Mouse (Mus musculus) embryonic facial prominence, embryonic 12.5 days (tissue): ENCODE data around the gene Lrrc58. TPM values are rescaled to one million over a fixed set of nuclear protein-coding genes. Genes with fewer than 3 reads are reported as not detected.
A peak's percentile ranks its signal among the peaks of the same experiment; 100 is the strongest.

Source experiments
- ATAC-seq: fragments of 200-750 bp; cut with Nextera tagmentation; 2 replicates; pipeline ENCODE4 v1.8.0; 2017; ENCODE audit not compliant: insufficient number of reproducible peaks, insufficient read depth, low FRiP score, low TSS enrichment
- H3K27ac ChIP-seq: fragments of 300-500 bp; sonication (generic); 2 replicates; pipeline ENCODE4 v1.5.1; 2016; ENCODE audit warnings: mild to moderate bottlenecking
- H3K27me3 ChIP-seq: fragments of 300-500 bp; sonication (generic); 2 replicates; pipeline ENCODE4 v1.6.1; 2016; ENCODE audit warnings: mild to moderate bottlenecking, moderate library complexity
- H3K36me3 ChIP-seq: fragments of 300-500 bp; sonication (generic); 2 replicates; pipeline ENCODE4 v1.6.1; 2016; ENCODE audit warnings: mild to moderate bottlenecking
- H3K4me1 ChIP-seq: fragments of 300-500 bp; sonication (generic); 2 replicates; pipeline ENCODE4 v1.6.1; 2016
- H3K4me2 ChIP-seq: fragments of 300-500 bp; sonication (generic); replicated peaks from 2 replicates; pipeline ENCODE4 v1.6.1; 2016; ENCODE audit warnings: mild to moderate bottlenecking, moderate library complexity
- H3K4me3 ChIP-seq: fragments of 300-500 bp; sonication (generic); 2 replicates; pipeline ENCODE4 v1.5.1; 2016; ENCODE audit warnings: mild to moderate bottlenecking
- H3K9ac ChIP-seq: fragments of 300-500 bp; sonication (generic); 2 replicates; pipeline ENCODE4 v1.6.1; 2016; ENCODE audit warnings: mild to moderate bottlenecking, moderate library complexity
- H3K9me3 ChIP-seq: fragments of 300-500 bp; sonication (generic); 2 replicates; pipeline ENCODE4 v1.6.1; 2016; ENCODE audit warnings: mild to moderate bottlenecking, moderate library complexity
- WGBS: fragments of 180-500 bp; shearing (Covaris S2); methylation state at CpG from one replicate; pipeline ENCODE4 v1.1.7; 2016; 5-methylcytosine and 5-hydroxymethylcytosine counted together
- polyA plus RNA-seq: library from polyadenylated mRNA; unstranded; fragments of >200 nt; fragmentation: Nextera tagmentation; extraction: Ambion mirVana; gene quantifications from 2 replicates; pipeline ENCODE4 v1.2.1, GENCODE M21; 2016

The Lrrc58 gene
- polyA plus RNA-seq, 1 experiment from 2014 or later = 65.7 TPM

DNA sequence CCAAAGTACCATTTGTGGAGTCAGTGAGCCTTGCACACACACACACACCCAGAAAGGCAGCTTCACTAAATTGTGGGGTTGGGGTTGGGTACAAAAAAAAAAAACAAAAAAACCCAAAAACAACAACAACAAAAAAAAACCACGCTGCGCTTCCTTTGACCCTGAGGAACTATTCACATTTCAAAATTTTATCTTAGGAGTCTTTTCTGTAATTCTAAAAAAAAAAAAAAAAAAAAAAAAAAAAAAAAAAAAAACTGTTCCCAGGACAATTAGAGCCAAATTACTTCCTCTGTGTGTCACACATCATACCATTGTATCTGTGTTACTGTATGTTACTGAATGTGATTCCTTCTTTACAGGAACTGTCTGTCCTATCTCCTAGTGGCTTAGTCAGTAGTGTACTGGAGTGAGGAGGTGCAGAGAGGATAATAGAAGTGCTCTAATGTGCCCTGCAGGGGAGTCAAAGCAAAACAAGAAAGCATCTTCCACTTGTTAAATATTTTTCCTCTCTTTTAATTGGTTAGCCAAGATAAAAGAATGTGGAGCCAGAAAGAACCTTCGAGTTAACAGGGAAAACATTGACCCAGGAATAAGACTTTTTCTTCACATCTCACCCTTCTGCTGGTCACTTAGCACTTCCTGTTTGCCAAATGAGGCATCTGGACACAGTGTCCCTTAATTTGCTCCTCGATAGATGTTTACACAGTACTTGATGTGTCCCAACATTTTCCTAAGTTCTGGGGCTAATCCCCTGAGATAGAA is 1.5 kb downstream of the Lrrc58 start:
- peak overlapping the region; percentile 99 for H3K9ac ChIP-seq
- no peaks in the 10 kb centered on the region for H3K27me3 ChIP-seq
- peaks cover 17% of the 10 kb centered on the region; the same call in 1 of the 2 replicates for H3K4me1 ChIP-seq
- H3K4me2 ChIP-seq = peak overlapping the region; percentile 59
- no peak for ATAC-seq
- 22% methylated on average over 4 of the region's 4 CpGs for WGBS
- no peaks in the 10 kb centered on the region for H3K9me3 ChIP-seq
- H3K4me3 ChIP-seq = peak overlapping the region; percentile 99
- no peaks in the 10 kb centered on the region for H3K36me3 ChIP-seq
- peak overlapping the region; percentile 97 for H3K27ac ChIP-seq

DNA sequence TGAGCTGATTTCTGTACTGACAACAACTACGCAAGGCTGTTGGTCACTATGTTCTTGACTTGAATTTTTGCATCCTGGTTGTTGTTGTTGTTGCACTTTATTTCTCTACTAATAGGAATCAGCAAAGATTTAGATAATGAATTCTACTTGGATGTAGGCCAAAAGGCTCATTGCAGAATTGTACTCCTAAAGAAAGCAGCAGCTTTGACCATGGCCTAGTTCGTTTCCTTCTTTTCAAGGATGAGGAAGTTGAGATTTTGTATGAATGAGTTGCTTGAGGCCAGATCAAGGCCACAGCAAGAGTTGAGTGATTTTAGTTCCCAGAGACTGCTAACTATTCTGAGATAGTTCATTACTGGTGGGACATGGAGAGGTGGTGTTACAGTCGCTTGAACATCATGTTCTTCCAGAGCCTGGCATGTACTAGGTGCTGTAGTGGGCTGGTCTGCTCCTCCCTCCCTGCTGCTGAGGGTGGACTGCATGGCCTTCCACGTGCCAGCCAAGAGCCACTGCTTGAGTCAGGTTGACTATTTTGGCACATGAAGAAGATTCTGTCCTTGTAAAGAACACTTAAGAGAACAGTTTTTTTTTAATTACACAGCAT is 3.0 kb downstream of the Lrrc58 start:
- H3K4me2 ChIP-seq = peak overlapping the region; percentile 17; the same call in 1 of the 2 replicates
- no peak for ATAC-seq

GRCm38 (mm10) chr16:37874501-37875235 is 6.5 kb downstream of the Lrrc58 start:
- H3K27ac ChIP-seq = no peak overlapping the region
- H3K9ac ChIP-seq = no peak overlapping the region
- H3K9me3 ChIP-seq = no peaks in the 10 kb centered on the region
- peaks cover 16% of the 10 kb centered on the region; the same call in 1 of the 2 replicates for H3K4me1 ChIP-seq
- H3K4me2 ChIP-seq = no peak overlapping the region
- H3K4me3 ChIP-seq = no peak overlapping the region
- WGBS = 84% methylated on average over 4 of the region's 4 CpGs
- H3K36me3 ChIP-seq = peaks cover 23% of the 10 kb centered on the region
- no peak for ATAC-seq
- H3K27me3 ChIP-seq = no peaks in the 10 kb centered on the region

More for the DNA sequence above, 3.0 kb downstream of the Lrrc58 start:
- no peak overlapping the region for H3K27ac ChIP-seq
- peaks cover 17% of the 10 kb centered on the region; the same call in 1 of the 2 replicates for H3K4me1 ChIP-seq
- H3K36me3 ChIP-seq = no peaks in the 10 kb centered on the region
- 87% methylated on average over 4 of the region's 4 CpGs for WGBS
- no peaks in the 10 kb centered on the region for H3K27me3 ChIP-seq
- no peak overlapping the region for H3K4me3 ChIP-seq
- no peak overlapping the region for H3K9ac ChIP-seq
- no peaks in the 10 kb centered on the region for H3K9me3 ChIP-seq

- Histone ChIP-seq H3K27ac (no peak overlapping the region), H3K4me2 (no peak overlapping the region), H3K27me3 (no peaks in the 10 kb centered on the region), H3K4me1 (no peaks in the 10 kb centered on the region), H3K9ac (no peak overlapping the region), H3K9me3 (no peaks in the 10 kb centered on the region), H3K36me3 (peaks cover 47% of the 10 kb centered on the region), H3K4me3 (no peak overlapping the region)
- no peak for ATAC-seq
- 92% methylated on average over 3 of the region's 3 CpGs for WGBS
Observed at GRCm38 (mm10) chr16:37877406-37877805, 9.2 kb downstream of the Lrrc58 start.

GRCm38 (mm10) chr16:37878951-37879505 is 10.8 kb downstream of the Lrrc58 start:
- Histone ChIP-seq H3K4me3 (no peak overlapping the region), H3K27me3 (no peaks in the 10 kb centered on the region), H3K36me3 (peaks cover 63% of the 10 kb centered on the region), H3K9ac (no peak overlapping the region), H3K9me3 (no peaks in the 10 kb centered on the region), H3K27ac (no peak overlapping the region), H3K4me2 (no peak overlapping the region), H3K4me1 (no peaks in the 10 kb centered on the region)
- WGBS = 91% methylated on average over 7 of the region's 7 CpGs
- no peak for ATAC-seq

DNA sequence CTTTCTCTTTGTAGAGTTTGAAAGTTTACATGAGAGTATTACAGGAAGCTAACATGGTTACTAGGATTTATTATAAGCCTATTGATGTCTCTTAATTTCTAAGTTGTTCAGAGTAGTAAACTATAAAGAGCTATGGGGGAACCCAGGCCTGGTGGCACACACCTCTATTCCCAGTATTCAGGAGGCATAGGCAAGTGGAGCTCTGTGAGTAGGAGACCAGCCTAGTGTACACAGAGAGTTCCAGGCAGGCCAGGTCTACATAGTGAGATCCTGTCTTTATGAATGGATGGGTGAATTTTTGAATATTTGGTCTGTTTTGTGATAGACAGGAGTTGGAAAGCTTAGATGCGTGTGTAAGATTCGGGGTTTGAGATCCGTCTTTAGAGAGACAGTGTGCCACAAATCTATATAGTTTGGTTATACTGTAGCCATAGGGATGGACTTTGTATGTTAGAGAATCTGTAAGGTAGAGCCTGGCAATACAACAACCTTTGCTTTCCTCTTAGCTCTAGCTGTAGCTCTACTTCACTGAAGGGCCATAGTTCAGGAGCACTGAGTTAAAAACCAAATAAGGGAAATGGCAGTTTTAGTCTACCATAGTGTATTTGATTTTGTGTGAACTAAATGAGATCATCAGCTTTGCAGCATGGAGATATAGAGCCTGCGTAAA is 11.7 kb downstream of the Lrrc58 start:
- no peaks in the 10 kb centered on the region for H3K4me1 ChIP-seq
- H3K9me3 ChIP-seq = no peaks in the 10 kb centered on the region
- ATAC-seq = no peak

DNA sequence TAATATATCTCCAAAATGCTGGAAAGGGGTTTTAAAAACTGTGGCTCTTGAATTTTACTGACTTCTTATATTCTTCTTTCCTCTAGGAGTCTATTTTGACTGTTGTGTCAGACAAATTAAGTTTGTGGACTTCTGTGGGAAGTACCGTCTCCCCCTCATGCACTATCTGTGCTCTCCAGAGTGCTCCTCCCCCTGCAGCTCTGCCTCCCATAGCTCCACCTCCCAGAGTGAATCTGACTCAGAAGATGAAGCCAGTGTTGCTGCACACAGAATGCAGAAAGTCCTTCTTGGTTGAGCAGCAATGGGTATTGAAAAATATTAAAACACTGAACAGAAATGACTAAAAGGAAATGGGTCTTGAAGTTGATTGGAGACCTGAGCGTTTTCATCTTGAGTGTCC is 13.0 kb downstream of the Lrrc58 start:
- no peaks in the 10 kb centered on the region for H3K27me3 ChIP-seq
- H3K36me3 ChIP-seq = peaks cover 64% of the 10 kb centered on the region
- H3K9me3 ChIP-seq = no peaks in the 10 kb centered on the region
- no peaks in the 10 kb centered on the region for H3K4me1 ChIP-seq
- WGBS = 88% methylated on average over 2 of the region's 2 CpGs
- no peak for ATAC-seq
- H3K4me3 ChIP-seq = no peak overlapping the region
- H3K4me2 ChIP-seq = no peak overlapping the region
- H3K27ac ChIP-seq = no peak overlapping the region
- no peak overlapping the region for H3K9ac ChIP-seq

More for the DNA sequence above, 11.7 kb downstream of the Lrrc58 start:
- Histone ChIP-seq H3K27ac (no peak overlapping the region), H3K4me3 (no peak overlapping the region), H3K36me3 (peaks cover 64% of the 10 kb centered on the region), H3K4me2 (no peak overlapping the region), H3K9ac (no peak overlapping the region), H3K27me3 (no peaks in the 10 kb centered on the region)
- WGBS = 94% methylated on average over 4 of the region's 4 CpGs

- 0 out of 2 replicates have a peak, but pooled peaks cover 2% of the 10 kb centered on the region for H3K36me3 ChIP-seq
- no peaks in the 10 kb centered on the region for H3K27me3 ChIP-seq
- WGBS = 87% methylated on average over 3 of the region's 3 CpGs
- peaks cover 7% of the 10 kb centered on the region for H3K4me1 ChIP-seq
- no peaks in the 10 kb centered on the region for H3K9me3 ChIP-seq
- H3K27ac ChIP-seq = no peak overlapping the region
- no peak overlapping the region for H3K9ac ChIP-seq
- ATAC-seq = no peak
- H3K4me2 ChIP-seq = no peak overlapping the region
- no peak overlapping the region for H3K4me3 ChIP-seq
Observed at GRCm38 (mm10) chr16:37888986-37889385, 20.8 kb downstream of the Lrrc58 start.

GRCm38 (mm10) chr16:37892667-37893066 is 24.5 kb downstream of the Lrrc58 start:
- Histone ChIP-seq H3K4me3 (no peak overlapping the region), H3K4me2 (no peak overlapping the region), H3K27ac (no peak overlapping the region), H3K36me3 (no peaks in the 10 kb centered on the region), H3K27me3 (no peaks in the 10 kb centered on the region), H3K4me1 (peaks cover 7% of the 10 kb centered on the region), H3K9me3 (no peaks in the 10 kb centered on the region), H3K9ac (no peak overlapping the region)
- ATAC-seq = no peak
- 57% methylated on average over 2 of the region's 2 CpGs for whole genome bisulfite sequencing

DNA sequence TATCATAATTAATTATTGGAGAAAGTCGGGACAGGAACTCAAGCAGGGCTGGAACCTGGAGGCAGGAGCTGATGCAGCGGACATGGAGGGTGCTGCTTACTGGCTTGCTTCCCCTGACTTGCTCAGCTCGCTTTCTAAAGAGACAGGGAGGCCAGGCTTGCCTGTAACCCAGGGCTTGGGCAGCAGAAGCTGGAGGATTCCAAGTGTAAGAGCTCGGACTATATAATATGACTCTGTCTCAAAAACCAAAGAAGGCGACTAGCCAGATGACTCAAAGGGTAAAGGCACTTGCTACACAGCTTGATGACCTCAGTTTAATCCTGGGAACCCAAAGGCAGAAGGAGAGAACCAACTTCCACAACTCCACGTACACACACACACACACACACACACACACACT is 25.2 kb downstream of the Lrrc58 start:
- Histone ChIP-seq H3K27ac (no peak overlapping the region), H3K9ac (no peak overlapping the region), H3K27me3 (no peaks in the 10 kb centered on the region), H3K4me1 (peaks cover 7% of the 10 kb centered on the region), H3K4me3 (no peak overlapping the region), H3K36me3 (no peaks in the 10 kb centered on the region), H3K9me3 (no peaks in the 10 kb centered on the region), H3K4me2 (no peak overlapping the region)
- 65% methylated on average over 6 of the region's 6 CpGs for WGBS
- ATAC-seq = no peak

DNA sequence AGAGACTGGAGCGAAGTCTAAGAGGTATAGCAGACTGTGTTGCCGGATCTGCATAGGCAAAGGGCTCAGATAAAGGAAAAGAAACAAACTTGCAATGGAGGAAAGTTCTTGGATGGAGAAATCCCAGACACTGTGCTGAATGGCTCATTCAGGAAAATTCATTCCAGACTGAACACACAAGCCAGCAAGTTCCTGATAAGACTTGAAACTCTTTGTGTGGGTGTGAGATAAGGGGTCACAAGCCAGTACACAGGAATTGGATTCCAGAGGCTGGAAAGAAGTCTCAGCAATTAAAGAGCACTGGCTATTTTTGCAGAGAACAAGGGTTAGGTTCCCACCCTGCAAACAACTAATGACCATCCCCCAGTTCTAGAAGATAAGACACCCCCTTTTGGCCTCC is 25.8 kb downstream of the Lrrc58 start:
- no peak overlapping the region for H3K4me2 ChIP-seq
- H3K9ac ChIP-seq = no peak overlapping the region
- ATAC-seq = no peak
- no peaks in the 10 kb centered on the region for H3K36me3 ChIP-seq
- H3K4me3 ChIP-seq = no peak overlapping the region
- H3K9me3 ChIP-seq = no peaks in the 10 kb centered on the region
- H3K27ac ChIP-seq = no peak overlapping the region
- peaks cover 7% of the 10 kb centered on the region for H3K4me1 ChIP-seq
- 81% methylated on average over 2 of the region's 2 CpGs for WGBS
- H3K27me3 ChIP-seq = no peaks in the 10 kb centered on the region
